Mouse (Mus musculus) cerebellum, adult 11-12 months (tissue): Measurements from ENCODE around the gene Actr3b.
"Not testable (repeated sequence)": the region's sequence is repeated elsewhere in the genome, so short reads cannot be mapped to it uniquely, and the experiment has no call there.

Experiments used
- DNase-seq: peaks from one replicate; pipeline ENCODE4 v3.0.0; 2022

Actr3b gene

DNA sequence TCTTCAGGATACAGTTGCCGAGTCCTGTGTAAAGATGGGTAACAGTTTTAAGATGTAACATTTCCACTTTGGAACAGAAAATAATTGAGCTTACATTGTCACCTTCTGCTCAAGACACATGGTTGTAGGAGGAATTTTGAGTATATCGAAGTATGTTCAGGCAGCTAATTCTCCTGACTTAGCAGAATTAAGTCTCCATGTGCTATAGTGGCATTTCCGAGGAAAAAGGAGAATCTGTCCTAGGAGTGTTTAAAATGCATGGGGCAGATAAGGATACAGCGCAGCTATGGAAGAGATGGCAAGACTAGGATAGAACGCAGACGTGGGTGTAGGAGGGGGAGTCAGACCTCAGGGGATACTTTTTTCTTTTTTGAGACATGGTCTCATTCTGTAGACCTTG, 31.8 kb downstream of the Actr3b start:
- no peak for DNase-seq

DNA sequence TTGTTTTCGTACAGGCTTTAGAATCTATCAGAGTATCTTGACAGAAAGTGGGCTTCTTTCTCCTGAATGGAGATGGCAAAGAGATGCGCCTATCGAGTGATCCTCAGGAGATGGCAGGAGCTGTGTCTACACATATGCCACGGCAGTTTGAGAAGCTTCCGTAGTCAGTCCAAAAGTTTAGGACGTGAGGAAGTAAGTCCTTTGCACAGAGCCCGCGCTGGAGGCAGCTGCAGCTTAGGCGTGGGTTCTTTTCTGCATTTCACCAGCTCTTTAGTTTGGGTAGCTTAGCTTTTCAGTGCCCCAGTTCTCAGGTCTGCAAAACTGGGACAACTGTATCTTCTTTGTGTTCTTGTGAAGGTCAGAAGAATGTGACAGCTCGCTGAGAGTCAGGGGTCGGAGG, 38.0 kb downstream of the Actr3b start:
- no peak for DNase-seq

DNA sequence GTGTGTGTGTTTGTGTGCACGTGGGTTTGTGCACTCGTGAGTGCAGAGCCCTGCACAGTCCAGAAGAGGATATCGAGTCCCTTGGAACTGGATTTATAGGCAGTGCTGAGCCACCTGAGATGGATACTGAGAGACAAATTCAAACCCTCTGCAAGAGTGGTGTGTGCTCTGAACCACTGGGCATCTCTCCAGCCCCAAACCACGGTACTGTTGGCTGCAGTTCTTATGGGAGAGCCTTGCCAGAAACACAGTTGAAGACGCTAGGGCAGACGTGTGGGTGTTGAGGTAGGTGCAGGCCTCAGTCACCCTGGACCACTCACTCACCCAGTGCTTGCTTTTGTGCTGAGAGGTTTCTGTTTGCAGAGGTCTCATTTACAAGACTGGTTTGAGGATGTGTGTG, 41.1 kb downstream of the Actr3b start:
- peak; percentile 61 for DNase-seq

- DNase-seq: no peak
Observed at GRCm38 (mm10) chr5:25801744-25802143, 41.9 kb downstream of the Actr3b start.

- no peak for DNase-seq
Observed at GRCm38 (mm10) chr5:25804569-25804968, 44.8 kb downstream of the Actr3b start.

DNA sequence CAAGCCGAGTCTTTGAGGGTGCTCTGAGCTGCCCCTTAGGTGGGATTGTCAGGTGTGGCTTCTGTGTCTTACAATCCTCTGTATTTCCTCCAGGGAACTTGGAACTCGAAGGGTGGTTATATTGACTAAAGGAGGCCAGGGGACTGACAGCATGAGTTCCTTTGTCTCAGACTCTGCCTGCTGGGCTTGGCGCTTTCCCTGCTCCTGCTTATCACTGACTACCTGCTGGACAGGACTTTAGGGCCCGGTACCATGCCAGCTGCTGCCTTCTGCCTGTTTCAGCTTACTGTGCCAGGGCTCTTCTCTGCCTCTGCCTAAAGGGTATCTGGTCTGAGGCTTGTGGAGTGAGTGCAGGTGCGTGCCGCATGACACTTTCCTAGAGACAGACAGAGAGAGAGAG, 53.1 kb downstream of the Actr3b start:
- DNase-seq: peak; percentile 34

GRCm38 (mm10) chr5:25829308-25830094, 69.7 kb downstream of the Actr3b start:
- DNase-seq: no peak

DNA sequence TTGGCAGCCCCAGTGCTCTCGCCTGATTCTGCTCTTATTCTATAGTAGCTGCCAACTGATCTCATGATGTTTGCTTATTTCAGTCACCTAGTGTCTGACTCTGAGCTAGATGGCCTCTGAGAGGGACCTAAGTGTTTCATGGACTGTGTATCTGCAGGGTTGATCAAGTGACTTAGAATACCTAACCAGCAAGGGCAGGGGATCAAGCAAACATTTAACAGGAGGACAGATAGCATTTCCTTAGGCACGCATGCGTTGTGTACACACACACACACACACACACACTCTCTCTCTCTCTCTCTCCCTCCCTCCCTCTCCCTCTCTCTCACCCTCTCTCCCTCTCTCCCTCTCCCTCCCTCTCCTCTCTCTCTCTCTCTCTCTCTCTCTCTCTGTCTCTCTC, 71.0 kb downstream of the Actr3b start:
- no peak for DNase-seq

DNA sequence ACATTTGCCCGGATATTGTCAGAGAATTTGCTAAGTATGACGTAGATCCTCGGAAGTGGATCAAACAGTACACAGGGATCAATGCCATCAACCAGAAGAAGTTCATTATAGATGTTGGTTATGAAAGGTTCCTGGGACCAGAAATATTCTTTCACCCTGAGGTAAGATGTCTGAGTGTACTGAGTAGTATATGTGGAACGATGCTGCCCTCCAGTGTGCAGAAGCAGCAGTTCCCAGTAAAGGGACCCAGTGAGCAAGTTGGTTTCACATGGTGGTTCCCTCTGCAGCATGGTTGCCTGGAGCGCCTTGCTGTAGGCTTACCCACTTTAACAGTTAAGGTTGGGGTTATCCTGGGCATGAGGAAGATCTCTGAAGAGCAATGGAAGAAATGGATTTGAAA, 71.8 kb downstream of the Actr3b start:
- DNase-seq: peak; percentile 34

DNA sequence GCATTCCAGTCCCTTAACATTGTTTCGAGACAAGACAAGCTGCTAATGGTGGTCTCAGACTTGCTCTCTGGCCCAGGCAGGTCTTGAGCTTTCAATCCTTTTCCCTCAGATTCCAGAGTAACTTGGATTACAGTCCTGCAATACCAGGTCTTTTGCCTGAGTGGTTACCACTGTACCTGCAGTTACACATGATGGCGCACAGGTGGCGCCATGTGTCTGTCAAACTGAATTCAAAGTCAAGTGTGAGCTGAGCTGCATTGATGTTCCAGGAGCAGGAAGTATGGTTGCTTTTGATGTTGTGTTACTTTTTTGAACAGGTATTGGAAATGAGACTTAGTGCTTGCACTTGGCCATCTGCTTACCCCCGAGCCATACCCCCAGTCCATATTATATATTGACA, 79.6 kb downstream of the Actr3b start:
- peak; percentile 21 for DNase-seq

- DNase-seq: no peak
Observed at GRCm38 (mm10) chr5:25846558-25846957, 86.8 kb downstream of the Actr3b start.

GRCm38 (mm10) chr5:25847154-25847553, 87.4 kb downstream of the Actr3b start:
- DNase-seq: no peak

GRCm38 (mm10) chr5:25848058-25848457, 88.3 kb downstream of the Actr3b start:
- peak; percentile 79 for DNase-seq

- no peak for DNase-seq
Observed at GRCm38 (mm10) chr5:25866201-25866600, 106.4 kb downstream of the Actr3b start.

- no peak for DNase-seq
Observed at GRCm38 (mm10) chr5:25869880-25870279, 110.1 kb downstream of the Actr3b start.

- no peak for DNase-seq
Observed at GRCm38 (mm10) chr5:25870632-25871031, 110.8 kb downstream of the Actr3b start.

GRCm38 (mm10) chr5:25871342-25872023, 111.7 kb downstream of the Actr3b start:
- no peak for DNase-seq

DNA sequence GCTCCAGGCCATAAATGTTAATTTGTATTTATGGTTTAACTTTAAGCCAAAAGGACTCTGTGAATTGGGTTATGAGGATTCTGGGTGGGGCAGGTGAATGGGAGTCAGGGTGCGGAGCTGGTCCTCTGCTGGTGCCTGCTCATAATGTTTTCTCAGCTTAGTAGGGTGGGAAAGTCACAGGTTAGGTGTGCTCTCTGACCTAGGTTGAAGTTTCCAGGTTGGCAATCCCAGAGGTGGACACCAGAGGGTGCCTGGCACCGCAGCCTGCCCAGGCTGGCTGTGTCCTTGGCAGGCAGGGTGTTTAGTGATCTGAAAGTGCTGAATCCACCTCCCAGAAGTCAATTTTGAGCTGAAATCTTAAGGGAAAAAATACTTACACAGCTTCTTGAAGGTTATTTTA, 113.2 kb downstream of the Actr3b start:
- peak; percentile 22 for DNase-seq

DNA sequence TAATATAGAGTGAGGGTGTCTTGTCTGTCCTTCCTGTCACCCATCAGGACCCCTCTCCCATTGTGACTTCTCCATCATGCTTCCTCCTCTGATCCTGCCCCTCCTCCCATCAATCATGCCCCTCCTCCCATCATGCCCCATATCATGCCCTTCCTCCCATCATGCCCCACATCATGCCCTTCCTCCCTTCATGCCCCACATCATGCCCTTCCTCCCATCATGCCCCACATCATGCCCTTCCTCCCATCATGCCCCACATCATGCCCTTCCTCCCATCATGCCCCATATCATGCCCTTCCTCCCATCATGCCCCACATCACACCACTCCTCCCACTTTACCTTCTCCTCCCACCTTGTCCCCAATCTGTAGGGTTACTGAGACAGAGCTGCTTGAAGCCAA, 116.1 kb downstream of the Actr3b start:
- not testable (repeated sequence) for DNase-seq

GRCm38 (mm10) chr5:25877281-25877680, 117.5 kb downstream of the Actr3b start:
- DNase-seq: no peak

- DNase-seq: no peak
Observed at GRCm38 (mm10) chr5:25877996-25878395, 118.2 kb downstream of the Actr3b start.

- DNase-seq: no peak
Observed at GRCm38 (mm10) chr5:25886708-25887107, 126.9 kb downstream of the Actr3b start.

DNA sequence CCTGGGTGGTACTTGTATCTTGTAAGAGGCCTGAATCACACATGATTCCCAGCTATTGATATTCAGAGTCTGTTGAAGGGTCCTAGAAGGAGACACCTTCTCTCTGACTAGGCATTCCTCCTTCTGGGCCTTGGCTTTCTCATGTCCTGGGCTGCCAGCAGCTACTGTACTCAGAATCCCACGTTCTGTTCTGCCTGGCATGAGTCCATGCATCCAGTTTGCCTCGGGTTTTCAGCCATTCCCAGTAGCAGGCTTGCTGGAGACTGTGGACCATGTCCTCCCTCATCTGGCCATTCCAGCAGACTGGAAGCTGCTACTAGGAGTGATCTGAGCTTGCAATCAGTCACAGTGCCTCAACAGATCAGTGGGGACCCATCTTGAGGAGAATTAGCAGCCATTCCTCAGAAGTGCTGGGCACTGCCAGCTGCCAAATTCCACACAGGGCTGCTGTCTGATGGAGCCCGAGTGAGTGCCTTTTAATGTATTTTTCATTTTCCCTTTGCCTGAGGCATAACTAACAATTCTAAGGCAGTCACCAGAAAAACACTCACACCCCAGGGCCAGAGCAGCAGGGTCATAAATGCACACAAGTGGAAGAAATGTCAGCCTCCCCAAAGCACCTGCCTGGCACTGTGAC, 130.1 kb downstream of the Actr3b start:
- DNase-seq: peak; percentile 16

DNA sequence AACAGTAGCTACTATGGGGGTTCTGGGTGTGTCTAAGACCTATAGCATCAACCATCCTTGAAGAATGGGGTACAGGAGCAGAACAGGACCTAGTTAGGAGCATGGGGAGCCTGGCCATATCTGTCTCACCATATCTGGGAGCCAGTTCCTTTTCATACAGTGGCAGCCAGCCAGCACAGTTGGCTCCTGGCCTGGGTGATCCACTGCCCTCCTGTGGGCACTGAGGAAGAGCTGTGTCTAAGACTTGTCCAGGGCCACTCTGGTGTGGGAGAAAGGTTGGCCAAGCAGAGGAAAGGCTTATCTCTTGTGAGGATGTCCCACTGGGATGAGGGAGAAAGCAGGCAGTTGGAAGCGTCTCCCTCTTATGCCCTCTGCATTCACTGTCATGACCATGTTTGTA, 131.5 kb downstream of the Actr3b start:
- peak; percentile 91 for DNase-seq
